Mouse (Mus musculus) adrenal gland, adult 2 months (tissue): ENCODE results near the gene Cavin1. TPM values are rescaled to one million over a fixed set of nuclear protein-coding genes. Genes with fewer than 3 reads are reported as not detected.

Experiments
- DNase-seq: peaks from one replicate; pipeline ENCODE4 v3.0.0; 2021
- polyA plus RNA-seq: library from polyadenylated mRNA; depleted of rRNA; stranded (reverse); fragments of >200 nt; gene quantifications from 2 replicates; pipeline ENCODE4 v1.2.3, GENCODE M21; 2012
- total RNA-seq, 2 experiments: library from RNA; stranded (reverse); gene quantifications; 2 replicates each; pipeline ENCODE4 v1.2.3; 2021

Cavin1 gene
- total and polyA plus RNA-seq, 3 experiments: 193 to 425 (median 236) TPM

- peak; percentile 21 for DNase-seq
These were observed 12.7 kb downstream of the Cavin1 start for GRCm38 (mm10) chr11:100957915-100958469.

GRCm38 (mm10) chr11:100957244-100957643, 13.4 kb downstream of the Cavin1 start:
- DNase-seq: peak; percentile 89

- no peak for DNase-seq
These were observed 21.1 kb downstream of the Cavin1 start for GRCm38 (mm10) chr11:100949540-100949939.

GRCm38 (mm10) chr11:100948317-100948716, 22.4 kb downstream of the Cavin1 start:
- DNase-seq: no peak

- DNase-seq: no peak
These were observed 23.1 kb downstream of the Cavin1 start for GRCm38 (mm10) chr11:100947548-100947947.

GRCm38 (mm10) chr11:100946862-100947261, 23.8 kb downstream of the Cavin1 start:
- peak; percentile 35 for DNase-seq

GRCm38 (mm10) chr11:100942388-100942787, 28.3 kb downstream of the Cavin1 start:
- DNase-seq: no peak

GRCm38 (mm10) chr11:100939512-100940151, 31.1 kb downstream of the Cavin1 start, which contains the start of gene Stat3:
Gene Stat3 (minus strand): TSS chr11:100939540.
- DNase-seq: peak; percentile 99

GRCm38 (mm10) chr11:100938711-100939511, 31.8 kb downstream of the Cavin1 start:
- peak; percentile 42 for DNase-seq

GRCm38 (mm10) chr11:100938112-100938511, 32.6 kb downstream of the Cavin1 start:
- DNase-seq: peak; percentile 70

- DNase-seq: no peak
These were observed 33.4 kb downstream of the Cavin1 start for GRCm38 (mm10) chr11:100937295-100937694.

GRCm38 (mm10) chr11:100935373-100936355, 35.0 kb downstream of the Cavin1 start:
- no peak for DNase-seq

- peak; percentile 64 for DNase-seq
These were observed 39.3 kb downstream of the Cavin1 start for GRCm38 (mm10) chr11:100931254-100931921.

GRCm38 (mm10) chr11:100930611-100931010, 40.1 kb downstream of the Cavin1 start:
- peak; percentile 38 for DNase-seq

- DNase-seq: no peak
These were observed 43.3 kb downstream of the Cavin1 start for GRCm38 (mm10) chr11:100927386-100927785.

- DNase-seq: no peak
These were observed 46.2 kb downstream of the Cavin1 start for GRCm38 (mm10) chr11:100924386-100924919.

- DNase-seq: no peak
These were observed 49.6 kb downstream of the Cavin1 start for GRCm38 (mm10) chr11:100920887-100921624.

GRCm38 (mm10) chr11:100918007-100918406, 52.7 kb downstream of the Cavin1 start:
- no peak for DNase-seq

- no peak for DNase-seq
These were observed 54.2 kb downstream of the Cavin1 start for GRCm38 (mm10) chr11:100916432-100916971.

- DNase-seq: no peak
These were observed 55.6 kb downstream of the Cavin1 start for GRCm38 (mm10) chr11:100915063-100915462.
